Mouse (Mus musculus) C2C12 (cell line): ENCODE results near the gene Lhx6.

Experiments
- CEBPB ChIP-seq: IDR thresholded peaks from one replicate; pipeline ENCODE4 v1.6.1; 2011; ENCODE audit warnings: low read depth, mild to moderate bottlenecking, control low read depth, moderate library complexity
- CTCF ChIP-seq: IDR thresholded peaks from one replicate; pipeline ENCODE4 v1.5.1; 2011; ENCODE audit not compliant: control insufficient read depth, insufficient read depth, insufficient read length
- FOSL1 ChIP-seq: IDR thresholded peaks from one replicate; pipeline ENCODE4 v1.8.0; 2011; ENCODE audit warnings: mild to moderate bottlenecking, low read length; ENCODE audit not compliant: poor library complexity, insufficient read depth, severe bottlenecking
- MAX ChIP-seq: IDR thresholded peaks from one replicate; pipeline ENCODE4 v1.6.1; 2011; ENCODE audit warnings: mild to moderate bottlenecking, control low read depth
- MYOD1 ChIP-seq: IDR thresholded peaks from one replicate; pipeline ENCODE4 v1.6.1; 2011; ENCODE audit warnings: low read depth; ENCODE audit not compliant: control insufficient read depth, insufficient read length
- MYOG ChIP-seq: IDR thresholded peaks from one replicate; pipeline ENCODE4 v1.6.1; 2011; ENCODE audit not compliant: control insufficient read depth, insufficient read length; ENCODE audit errors: extremely low read depth
- USF1 ChIP-seq: IDR thresholded peaks from one replicate; pipeline ENCODE4 v1.6.1; 2011; ENCODE audit warnings: low read depth, mild to moderate bottlenecking, control low read depth, moderate library complexity

DNA sequence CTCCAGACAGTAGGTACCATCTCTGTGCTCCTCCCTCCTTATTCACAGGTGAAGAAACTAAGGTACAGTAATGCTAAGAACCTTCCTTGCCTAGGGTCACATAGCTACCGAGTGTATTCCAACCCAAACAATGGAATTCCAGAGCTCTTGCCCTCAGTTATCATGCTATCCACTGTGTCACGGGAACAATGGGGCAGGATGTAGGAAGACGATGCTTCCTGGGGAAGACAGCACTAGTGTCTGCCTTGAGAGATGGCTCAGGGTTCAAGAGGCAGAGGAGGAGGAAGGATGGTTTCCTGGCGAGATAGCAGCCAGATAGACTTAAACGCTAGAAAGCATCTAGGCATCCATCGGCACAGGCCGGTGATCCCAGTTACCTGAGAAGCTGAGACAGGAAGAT is 72.3 kb downstream of the Lhx6 start:
- no peak for TF ChIP-seq CTCF
- TF ChIP-seq MYOG, result no peak
- no peak for TF ChIP-seq USF1
- TF ChIP-seq MYOD1, result no peak
- TF ChIP-seq CEBPB, result no peak
- TF ChIP-seq MAX, result no peak
- TF ChIP-seq FOSL1, result no peak
